Mouse (Mus musculus) limb, embryonic 14.5 days (tissue): ENCODE measurements around the gene 9430097D07Rik. TPM values are rescaled to one million over a fixed set of nuclear protein-coding genes. Genes with fewer than 3 reads are reported as not detected.

Experiments
- ATAC-seq: fragments of 200-750 bp; cut with Nextera tagmentation; 2 replicates; pipeline ENCODE4 v1.8.0; 2017; ENCODE audit warnings: low read depth, moderate number of reproducible peaks, moderate TSS enrichment; ENCODE audit not compliant: low FRiP score
- DNase-seq: peaks from one replicate; pipeline ENCODE4 v3.0.0-alpha.2; 2015; ENCODE audit warnings: low spot score
- H3K27ac ChIP-seq: fragments of 300-500 bp; sonication (generic); replicated peaks from 2 replicates; pipeline ENCODE4 v1.5.1; 2014; ENCODE audit warnings: low read depth, mild to moderate bottlenecking, low read length, moderate library complexity, mixed read lengths
- H3K27me3 ChIP-seq: fragments of 300-500 bp; sonication (generic); 2 replicates; pipeline ENCODE4 v1.6.1; 2014; ENCODE audit warnings: low read length, mixed read lengths; ENCODE audit not compliant: control insufficient read depth, insufficient read depth
- H3K36me3 ChIP-seq: fragments of 300-500 bp; sonication (generic); 2 replicates; pipeline ENCODE4 v1.6.1; 2014; ENCODE audit warnings: mild to moderate bottlenecking, low read length, moderate library complexity, mixed read lengths; ENCODE audit not compliant: control insufficient read depth, insufficient read depth
- H3K4me1 ChIP-seq: fragments of 300-500 bp; sonication (generic); 2 replicates; pipeline ENCODE4 v1.6.1; 2014; ENCODE audit warnings: antibody characterized with exemption, low read length, mixed read lengths; ENCODE audit not compliant: control insufficient read depth, insufficient read depth
- H3K4me2 ChIP-seq: fragments of 300-500 bp; sonication (generic); replicated peaks from 2 replicates; pipeline ENCODE4 v1.6.1; 2014; ENCODE audit warnings: low read depth, mild to moderate bottlenecking, low read length, moderate library complexity; ENCODE audit not compliant: severe bottlenecking
- H3K4me3 ChIP-seq: fragments of 300-500 bp; sonication (generic); replicated peaks from 2 replicates; pipeline ENCODE4 v1.5.1; 2014; ENCODE audit warnings: low read length
- H3K9ac ChIP-seq: fragments of 300-500 bp; sonication (generic); 2 replicates; pipeline ENCODE4 v1.6.1; 2014; ENCODE audit warnings: mild to moderate bottlenecking, low read depth, low read length, moderate library complexity; ENCODE audit not compliant: severe bottlenecking
- H3K9me3 ChIP-seq: fragments of 300-500 bp; sonication (generic); 2 replicates; pipeline ENCODE4 v1.6.1; 2016; ENCODE audit warnings: low read length; ENCODE audit not compliant: control insufficient read depth
- POLR2A ChIP-seq: fragments of 200-500 bp; IDR thresholded peaks from 2 replicates; pipeline ENCODE4 v1.8.0; 2012; ENCODE audit warnings: inconsistent platforms, mild to moderate bottlenecking, moderate library complexity, borderline replicate concordance; ENCODE audit not compliant: insufficient read depth, insufficient read length; ENCODE audit errors: extremely low read depth
- WGBS: fragments of 180-500 bp; shearing (Covaris S2); extraction: QIAGEN DNeasy Blood & Tissue Kit; methylation state at CpG from one replicate; pipeline ENCODE4 v1.1.7; 2014; 5-methylcytosine and 5-hydroxymethylcytosine counted together
- polyA plus RNA-seq, 2 experiments: library from polyadenylated mRNA; depleted of rRNA in 1 of 2; stranded (reverse) in 1 of 2; unstranded in 1 of 2; fragments of >200 nt; fragmentation: Nextera tagmentation in 1 of 2; extraction: Ambion mirVana in 1 of 2; gene quantifications; 2 replicates each; pipeline versions ENCODE4 v1.2.1 to v1.2.3; 2012 to 2014

The 9430097D07Rik gene
- polyA plus RNA-seq, 2 experiments, result 0.09 to 0.17 TPM

- ATAC-seq, result no peak
- no peak overlapping the region for H3K27ac ChIP-seq
- no peaks in the 10 kb centered on the region for H3K27me3 ChIP-seq
- no peaks in the 10 kb centered on the region for H3K36me3 ChIP-seq
- H3K4me1 ChIP-seq, result no peaks in the 10 kb centered on the region
- 82% methylated on average over 12 of the region's 12 CpGs for WGBS
- no peak overlapping the region for H3K4me3 ChIP-seq
- no peak overlapping the region for H3K4me2 ChIP-seq
- H3K9ac ChIP-seq, result no peak overlapping the region
- no peaks in the 10 kb centered on the region for H3K9me3 ChIP-seq
- no peak for DNase-seq
- no peak for TF ChIP-seq POLR2A
Observed at GRCm38 (mm10) chr2:32525816-32526215, 49.7 kb downstream of the 9430097D07Rik start.

- no peaks in the 10 kb centered on the region for H3K27me3 ChIP-seq
- no peak overlapping the region for H3K4me2 ChIP-seq
- no peaks in the 10 kb centered on the region for H3K36me3 ChIP-seq
- ATAC-seq, result no peak
- no peaks in the 10 kb centered on the region for H3K9me3 ChIP-seq
- no peak overlapping the region for H3K27ac ChIP-seq
- H3K4me1 ChIP-seq, result no peaks in the 10 kb centered on the region
- no peak overlapping the region for H3K9ac ChIP-seq
- no peak for DNase-seq
- no peak overlapping the region for H3K4me3 ChIP-seq
- TF ChIP-seq POLR2A, result no peak
- 84% methylated on average over 13 of the region's 13 CpGs for WGBS
Observed at GRCm38 (mm10) chr2:32524536-32525031, 50.9 kb downstream of the 9430097D07Rik start.

Other genes starting within 250 kb of the 9430097D07Rik start
- gene Ciz1, start 223.4 kb downstream of the 9430097D07Rik start, polyA plus RNA-seq (2012; rRNA removed), result 196 and 266 TPM in 2 replicates
- gene Ciz1, start 223.4 kb downstream of the 9430097D07Rik start, polyA plus RNA-seq (2014; fragmentation: Nextera tagmentation; extraction: Ambion mirVana), result 39.5 and 46.5 TPM in 2 replicates
- gene Dnm1, start 222.3 kb downstream of the 9430097D07Rik start, polyA plus RNA-seq (2012; rRNA removed), result 318 and 459 TPM in 2 replicates
- 46.0 and 60.1 TPM in 2 replicates for gene Dnm1, start 222.3 kb downstream of the 9430097D07Rik start, polyA plus RNA-seq (2014; fragmentation: Nextera tagmentation; extraction: Ambion mirVana)
- 51.3 and 76.1 TPM in 2 replicates for gene 1110008P14Rik, start 193.7 kb downstream of the 9430097D07Rik start, polyA plus RNA-seq (2012; rRNA removed)
- gene 1110008P14Rik, start 193.7 kb downstream of the 9430097D07Rik start, polyA plus RNA-seq (2014; fragmentation: Nextera tagmentation; extraction: Ambion mirVana), result 55.3 and 66.9 TPM in 2 replicates
- 1.3 and 2.4 TPM in 2 replicates for gene Lcn2, start 187.4 kb downstream of the 9430097D07Rik start, polyA plus RNA-seq (2012; rRNA removed)
- 0.97 and 2.8 TPM in 2 replicates for gene Lcn2, start 187.4 kb downstream of the 9430097D07Rik start, polyA plus RNA-seq (2014; fragmentation: Nextera tagmentation; extraction: Ambion mirVana)
- 29.3 and 30.5 TPM in 2 replicates for gene Ptges2, start 179.8 kb downstream of the 9430097D07Rik start, polyA plus RNA-seq (2012; rRNA removed)
- gene Ptges2, start 179.8 kb downstream of the 9430097D07Rik start, polyA plus RNA-seq (2014; fragmentation: Nextera tagmentation; extraction: Ambion mirVana), result 26.5 and 30.3 TPM in 2 replicates
- gene Naif1, start 125.2 kb downstream of the 9430097D07Rik start, polyA plus RNA-seq (2012; rRNA removed), result 4.5 and 5.1 TPM in 2 replicates
- 4.2 and 5.4 TPM in 2 replicates for gene Naif1, start 125.2 kb downstream of the 9430097D07Rik start, polyA plus RNA-seq (2014; fragmentation: Nextera tagmentation; extraction: Ambion mirVana)
- gene Slc25a25, start 124.2 kb downstream of the 9430097D07Rik start, polyA plus RNA-seq (2012; rRNA removed), result 17.4 and 19.2 TPM in 2 replicates
- 12.7 and 15.1 TPM in 2 replicates for gene Slc25a25, start 124.2 kb downstream of the 9430097D07Rik start, polyA plus RNA-seq (2014; fragmentation: Nextera tagmentation; extraction: Ambion mirVana)
- gene Fam102a, start 40.4 kb downstream of the 9430097D07Rik start, polyA plus RNA-seq (2012; rRNA removed), result 15.3 and 22.8 TPM in 2 replicates
- 17.2 TPM in 2 replicates for gene Fam102a, start 40.4 kb downstream of the 9430097D07Rik start, polyA plus RNA-seq (2014; fragmentation: Nextera tagmentation; extraction: Ambion mirVana)
- gene Dpm2, start 4.8 kb downstream of the 9430097D07Rik start, polyA plus RNA-seq (2012; rRNA removed), result 146 and 178 TPM in 2 replicates
- 122 TPM in 2 replicates for gene Dpm2, start 4.8 kb downstream of the 9430097D07Rik start, polyA plus RNA-seq (2014; fragmentation: Nextera tagmentation; extraction: Ambion mirVana)
- gene Pip5kl1, start 887 bp downstream of the 9430097D07Rik start, polyA plus RNA-seq (2012; rRNA removed), result 1.9 and 3.1 TPM in 2 replicates
- 0.43 and 1.3 TPM in 2 replicates for gene Pip5kl1, start 887 bp downstream of the 9430097D07Rik start, polyA plus RNA-seq (2014; fragmentation: Nextera tagmentation; extraction: Ambion mirVana)
- gene St6galnac4, start 11.4 kb upstream of the 9430097D07Rik start, polyA plus RNA-seq (2012; rRNA removed), result 31.8 and 44.9 TPM in 2 replicates
- gene St6galnac4, start 11.4 kb upstream of the 9430097D07Rik start, polyA plus RNA-seq (2014; fragmentation: Nextera tagmentation; extraction: Ambion mirVana), result 33.3 and 33.9 TPM in 2 replicates
- 39.2 and 52.9 TPM in 2 replicates for gene St6galnac6, start 24.0 kb upstream of the 9430097D07Rik start, polyA plus RNA-seq (2012; rRNA removed)
- 10.7 and 11.7 TPM in 2 replicates for gene St6galnac6, start 24.0 kb upstream of the 9430097D07Rik start, polyA plus RNA-seq (2014; fragmentation: Nextera tagmentation; extraction: Ambion mirVana)
- 25.5 and 26.7 TPM in 2 replicates for gene Ak1, start 46.1 kb upstream of the 9430097D07Rik start, polyA plus RNA-seq (2012; rRNA removed)
- 44.1 and 56.2 TPM in 2 replicates for gene Ak1, start 46.1 kb upstream of the 9430097D07Rik start, polyA plus RNA-seq (2014; fragmentation: Nextera tagmentation; extraction: Ambion mirVana)
- gene Eng, start 70.9 kb upstream of the 9430097D07Rik start, polyA plus RNA-seq (2012; rRNA removed), result 61.4 and 91.8 TPM in 2 replicates
- gene Eng, start 70.9 kb upstream of the 9430097D07Rik start, polyA plus RNA-seq (2014; fragmentation: Nextera tagmentation; extraction: Ambion mirVana), result 49.3 and 52.2 TPM in 2 replicates
- 75.7 and 101 TPM in 2 replicates for gene Fpgs, start 128.5 kb upstream of the 9430097D07Rik start, polyA plus RNA-seq (2012; rRNA removed)
- 30.7 and 33.4 TPM in 2 replicates for gene Fpgs, start 128.5 kb upstream of the 9430097D07Rik start, polyA plus RNA-seq (2014; fragmentation: Nextera tagmentation; extraction: Ambion mirVana)
- gene Cdk9, start 137.4 kb upstream of the 9430097D07Rik start, polyA plus RNA-seq (2012; rRNA removed), result 211 and 240 TPM in 2 replicates
- 84.7 and 87.1 TPM in 2 replicates for gene Cdk9, start 137.4 kb upstream of the 9430097D07Rik start, polyA plus RNA-seq (2014; fragmentation: Nextera tagmentation; extraction: Ambion mirVana)
- 36.8 and 52.0 TPM in 2 replicates for gene Sh2d3c, start 145.4 kb upstream of the 9430097D07Rik start, polyA plus RNA-seq (2012; rRNA removed)
- gene Sh2d3c, start 145.4 kb upstream of the 9430097D07Rik start, polyA plus RNA-seq (2014; fragmentation: Nextera tagmentation; extraction: Ambion mirVana), result 18.5 and 20.3 TPM in 2 replicates
- gene 6330409D20Rik, start 165.3 kb upstream of the 9430097D07Rik start, polyA plus RNA-seq (2012; rRNA removed), result 0.14 and 0.15 TPM in 2 replicates
- gene 6330409D20Rik, start 165.3 kb upstream of the 9430097D07Rik start, polyA plus RNA-seq (2014; fragmentation: Nextera tagmentation; extraction: Ambion mirVana), result not detected in 2 replicates
- gene Tor2a, start 181.6 kb upstream of the 9430097D07Rik start, polyA plus RNA-seq (2012; rRNA removed), result 82.6 and 169 TPM in 2 replicates
- 81.2 and 86.2 TPM in 2 replicates for gene Tor2a, start 181.6 kb upstream of the 9430097D07Rik start, polyA plus RNA-seq (2014; fragmentation: Nextera tagmentation; extraction: Ambion mirVana)
- 0.47 and 0.70 TPM in 2 replicates for gene Ttc16, start 199.9 kb upstream of the 9430097D07Rik start, polyA plus RNA-seq (2012; rRNA removed)
- 0.12 and 0.15 TPM in 2 replicates for gene Ttc16, start 199.9 kb upstream of the 9430097D07Rik start, polyA plus RNA-seq (2014; fragmentation: Nextera tagmentation; extraction: Ambion mirVana)
- 11.3 and 11.5 TPM in 2 replicates for gene Ptrh1, start 200.1 kb upstream of the 9430097D07Rik start, polyA plus RNA-seq (2012; rRNA removed)
- gene Ptrh1, start 200.1 kb upstream of the 9430097D07Rik start, polyA plus RNA-seq (2014; fragmentation: Nextera tagmentation; extraction: Ambion mirVana), result 5.1 and 5.8 TPM in 2 replicates
- gene Cfap157, start 208.7 kb upstream of the 9430097D07Rik start, polyA plus RNA-seq (2012; rRNA removed), result 0.04 and 0.05 TPM in 2 replicates
- gene Cfap157, start 208.7 kb upstream of the 9430097D07Rik start, polyA plus RNA-seq (2014; fragmentation: Nextera tagmentation; extraction: Ambion mirVana), result 0.11 and 0.12 TPM in 2 replicates